Mouse (Mus musculus) macrophage (primary cell): ENCODE results near the gene S100a9. TPM values are rescaled to one million over a fixed set of nuclear protein-coding genes. Genes with fewer than 3 reads are reported as not detected.

Experiments
- H3K27ac ChIP-seq: fragments of 350-480 bp; formaldehyde crosslinking; 2 replicates; pipeline ENCODE4 v1.9.0; 2021
- H3K36me3 ChIP-seq: fragments of 350-480 bp; formaldehyde crosslinking; 2 replicates; pipeline ENCODE4 v1.9.0; 2021; ENCODE audit errors: inconsistent target
- H3K4me3 ChIP-seq: fragments of 350-480 bp; formaldehyde crosslinking; 2 replicates; pipeline ENCODE4 v1.9.0; 2021; ENCODE audit errors: inconsistent target
- H3K79me2 ChIP-seq: fragments of 350-480 bp; formaldehyde crosslinking; 2 replicates; pipeline ENCODE4 v1.9.0; 2021; ENCODE audit errors: inconsistent target
- WGBS: methylation state at CpG from one replicate; pipeline ENCODE4 v1.1.7; 2026; ENCODE audit warnings: inconsistent platforms; ENCODE audit not compliant: missing documents; 5-methylcytosine and 5-hydroxymethylcytosine counted together
- polyA plus RNA-seq: library from polyadenylated mRNA; stranded (reverse); fragments of 250-400 nt; gene quantifications from 3 replicates; pipeline ENCODE4 v1.2.4, GENCODE M21; 2018; ENCODE audit warnings: inconsistent platforms

Gene S100a9
- polyA plus RNA-seq, 1 experiment from 2014 or later, result 259 TPM

GRCm38 (mm10) chr3:90652878-90653508, 42.5 kb downstream of the S100a9 start:
- WGBS, result 40% methylated on average over 5 of the region's 5 CpGs
- H3K79me2 ChIP-seq, result no peaks in the 10 kb centered on the region
- H3K36me3 ChIP-seq, result no peaks in the 10 kb centered on the region
- no peak overlapping the region for H3K27ac ChIP-seq
- no peak overlapping the region for H3K4me3 ChIP-seq

GRCm38 (mm10) chr3:90649832-90650231, 45.7 kb downstream of the S100a9 start:
- WGBS, result 96% methylated on average over 2 of the region's 2 CpGs
- no peak overlapping the region for H3K4me3 ChIP-seq
- no peak overlapping the region for H3K27ac ChIP-seq
- no peaks in the 10 kb centered on the region for H3K36me3 ChIP-seq
- H3K79me2 ChIP-seq, result no peaks in the 10 kb centered on the region

GRCm38 (mm10) chr3:90648981-90649380, 46.5 kb downstream of the S100a9 start:
- H3K79me2 ChIP-seq, result no peaks in the 10 kb centered on the region
- no peak overlapping the region for H3K4me3 ChIP-seq
- no peak overlapping the region for H3K27ac ChIP-seq
- no peaks in the 10 kb centered on the region for H3K36me3 ChIP-seq

- Histone ChIP-seq H3K36me3 (no peaks in the 10 kb centered on the region), H3K79me2 (no peaks in the 10 kb centered on the region), H3K4me3 (no peak overlapping the region), H3K27ac (no peak overlapping the region)
- WGBS, result 100% methylated on average over 1 of the region's 1 CpGs
Measured at GRCm38 (mm10) chr3:90647291-90647690, 48.2 kb downstream of the S100a9 start.

GRCm38 (mm10) chr3:90644220-90644619, 51.3 kb downstream of the S100a9 start:
- H3K79me2 ChIP-seq, result no peaks in the 10 kb centered on the region
- no peak overlapping the region for H3K27ac ChIP-seq
- no peak overlapping the region for H3K4me3 ChIP-seq
- H3K36me3 ChIP-seq, result no peaks in the 10 kb centered on the region
- WGBS, result 36% methylated on average over 3 of the region's 3 CpGs

Other genes starting within 250 kb of the S100a9 start
- 0.35 to 1.1 TPM (median 0.40 TPM) in 3 replicates for gene Npr1, start 229.9 kb downstream of the S100a9 start, polyA plus RNA-seq
- 17.9 to 39.5 TPM (median 31.2 TPM) in 3 replicates for gene Ilf2, start 219.6 kb downstream of the S100a9 start, polyA plus RNA-seq
- gene Snapin, start 204.7 kb downstream of the S100a9 start, polyA plus RNA-seq, result 56.7 to 92.3 TPM (median 76.9 TPM) in 3 replicates
- gene Chtop, start 186.2 kb downstream of the S100a9 start, polyA plus RNA-seq, result 50.7 to 64.7 TPM (median 57.9 TPM) in 3 replicates
- gene S100a1, start 181.3 kb downstream of the S100a9 start, polyA plus RNA-seq, result 229 to 857 TPM (median 718 TPM) in 3 replicates
- gene S100a13, start 181.3 kb downstream of the S100a9 start, polyA plus RNA-seq, result 61.0 to 85.4 TPM (median 63.2 TPM) in 3 replicates
- gene S100a14, start 168.9 kb downstream of the S100a9 start, polyA plus RNA-seq, result not detected in 3 replicates
- not detected in 3 replicates for gene S100a16, start 158.5 kb downstream of the S100a9 start, polyA plus RNA-seq
- gene S100a3, start 135.1 kb downstream of the S100a9 start, polyA plus RNA-seq, result not detected in 3 replicates
- gene S100a2, start 105.5 kb downstream of the S100a9 start, polyA plus RNA-seq, result not detected in 3 replicates
- gene Gm42674, start 93.8 kb downstream of the S100a9 start, polyA plus RNA-seq, result not detected in 3 replicates
- 174 to 303 TPM (median 196 TPM) in 3 replicates for gene S100a4, start 92.0 kb downstream of the S100a9 start, polyA plus RNA-seq
- not detected in 3 replicates for gene S100a5, start 87.2 kb downstream of the S100a9 start, polyA plus RNA-seq
- gene S100a6, start 82.8 kb downstream of the S100a9 start, polyA plus RNA-seq, result 41.2 to 308 TPM (median 103 TPM) in 3 replicates
- gene S100a7a, start 41.7 kb downstream of the S100a9 start, polyA plus RNA-seq, result not detected in 3 replicates
- 14.4 to 117 TPM (median 83.6 TPM) in 3 replicates for gene S100a8, start 26.7 kb downstream of the S100a9 start, polyA plus RNA-seq
- gene Pglyrp4, start 31.2 kb upstream of the S100a9 start, polyA plus RNA-seq, result not detected in 3 replicates
- gene Gm5849, start 82.2 kb upstream of the S100a9 start, polyA plus RNA-seq, result not detected in 3 replicates